Mouse (Mus musculus) adrenal gland, postnatal 36 days (tissue): ENCODE results near the gene Rnf217. TPM values are rescaled to one million over a fixed set of nuclear protein-coding genes. Genes with fewer than 3 reads are reported as not detected.

Experiments used
- DNase-seq, 2 experiments: peaks; one replicate each; pipeline ENCODE4 v3.0.0; 2021; ENCODE audit warnings: mixed read lengths in 1 of 2
- total RNA-seq, 2 experiments: library from RNA; stranded (reverse); gene quantifications; 2 replicates each; pipeline ENCODE4 v1.2.3; 2021

The Rnf217 gene
- total RNA-seq, 2 experiments from 2014 or later = 8.8 to 10.8 TPM

DNA sequence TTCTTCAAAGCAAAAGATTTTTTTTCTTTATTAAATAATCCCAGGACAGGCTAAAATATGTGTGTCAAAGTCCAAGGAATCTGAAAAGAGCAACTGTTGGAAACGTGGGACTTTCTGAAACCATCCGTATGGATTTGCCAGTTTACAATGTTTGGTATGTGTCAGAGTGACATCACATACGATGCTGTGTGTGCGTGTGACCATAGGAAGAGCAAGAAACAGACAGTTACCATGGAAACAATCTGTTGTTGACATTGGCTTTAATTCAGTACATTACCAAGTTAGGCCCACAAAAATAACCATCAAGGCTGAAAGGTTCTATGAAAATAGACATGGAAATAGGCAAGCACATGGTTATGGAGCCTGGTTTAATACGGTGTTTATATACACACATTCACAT, 107.3 kb downstream of the Rnf217 start:
- DNase-seq = no peak

- DNase-seq = no peak
Observed at GRCm38 (mm10) chr10:31496931-31497330, 112.1 kb downstream of the Rnf217 start.

- no peak for DNase-seq
Observed at GRCm38 (mm10) chr10:31495826-31496225, 113.2 kb downstream of the Rnf217 start.

- DNase-seq = no peak
Observed at GRCm38 (mm10) chr10:31494296-31494695, 114.7 kb downstream of the Rnf217 start.

GRCm38 (mm10) chr10:31467043-31467898, 141.7 kb downstream of the Rnf217 start:
- DNase-seq = peak in 1 of 2 experiments; percentile 16

- no peak for DNase-seq
Observed at GRCm38 (mm10) chr10:31465840-31466541, 143.0 kb downstream of the Rnf217 start.

GRCm38 (mm10) chr10:31465424-31465823, 143.6 kb downstream of the Rnf217 start:
- no peak for DNase-seq

GRCm38 (mm10) chr10:31463044-31463443, 145.9 kb downstream of the Rnf217 start:
- DNase-seq = no peak

- DNase-seq = no peak
Observed at GRCm38 (mm10) chr10:31456806-31457205, 152.2 kb downstream of the Rnf217 start.

DNA sequence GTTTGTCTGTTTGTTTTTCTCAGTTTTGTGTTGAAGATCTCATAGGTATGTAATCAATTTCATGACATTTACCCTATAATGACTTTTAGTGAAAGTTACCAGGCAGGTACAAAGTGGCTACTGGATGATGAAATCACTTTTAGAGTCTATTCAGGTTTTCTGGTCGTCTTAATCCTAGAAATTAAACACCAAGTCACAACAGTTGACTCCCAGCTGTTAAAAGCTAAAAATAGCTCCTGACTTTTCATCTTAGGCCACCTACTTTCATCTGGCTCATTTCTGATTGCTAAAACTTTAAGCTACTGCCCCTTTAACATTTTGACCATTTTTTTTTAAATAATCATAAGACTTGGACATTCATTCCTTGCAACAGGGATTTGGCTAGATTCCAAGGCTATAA, 161.9 kb downstream of the Rnf217 start:
- no peak for DNase-seq

DNA sequence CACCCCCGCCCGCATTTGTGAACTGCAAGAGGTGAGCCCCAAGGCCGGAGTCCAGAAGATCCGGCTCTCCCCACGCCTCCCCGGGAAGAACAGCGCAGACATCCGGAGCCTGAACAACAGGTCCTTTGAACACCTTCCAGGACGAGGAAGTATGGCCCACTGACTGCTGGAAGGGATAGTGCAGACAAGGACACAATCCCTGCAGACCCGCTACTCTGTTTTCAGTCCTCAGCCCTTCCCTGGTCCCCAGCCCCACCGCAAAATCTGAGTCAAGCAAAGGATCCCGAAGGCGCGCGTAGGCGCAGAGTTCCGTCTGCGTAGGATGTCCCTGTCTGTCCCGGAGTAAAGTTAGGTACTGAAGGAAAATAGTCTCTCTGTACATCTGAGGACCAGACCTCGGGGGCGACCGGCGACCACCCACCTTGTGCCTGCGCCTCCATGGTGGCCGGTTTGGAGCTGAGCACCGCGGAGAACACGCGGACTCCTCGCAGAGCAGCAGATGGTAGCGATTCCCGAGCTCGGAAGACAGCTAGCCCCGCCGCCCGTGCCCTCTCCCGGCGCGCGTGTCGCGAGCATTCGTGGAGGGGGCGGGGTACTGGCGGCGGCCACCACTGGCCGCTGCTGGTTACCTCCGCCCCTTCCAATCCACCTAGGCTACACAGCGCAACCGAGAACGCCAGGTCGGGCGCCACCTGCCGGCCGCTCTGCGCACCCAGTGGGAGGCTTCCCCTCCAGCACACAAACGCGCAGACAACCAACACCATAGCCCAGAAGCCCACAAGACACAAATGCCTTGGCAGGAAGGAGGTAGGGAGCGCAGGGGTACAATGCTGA, 163.5 kb downstream of the Rnf217 start, which contains the start of gene Tpd52l1:
TSS of gene Tpd52l1 (minus strand) at position 668 of the 834 bp plus-strand sequence.
- peak; percentile 93 to 96 for DNase-seq

DNA sequence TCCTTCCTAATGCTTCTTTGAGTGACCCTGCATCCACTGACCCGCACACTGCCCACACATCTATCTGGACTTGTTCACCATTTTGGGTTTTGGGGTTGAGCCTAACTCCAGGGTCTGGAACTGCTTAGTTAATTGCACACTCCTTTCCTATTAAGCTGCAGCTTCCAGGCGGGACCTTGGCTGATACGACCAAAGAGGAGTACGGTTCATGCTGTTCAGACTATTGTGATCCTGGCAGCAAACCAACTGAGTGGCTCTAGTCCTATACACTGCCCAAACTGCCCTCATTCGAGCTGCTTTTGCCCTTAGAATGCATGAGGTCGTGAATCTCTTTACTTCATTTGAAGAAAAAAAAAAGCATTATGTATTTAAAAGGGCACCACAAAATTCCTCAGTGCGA, 164.8 kb downstream of the Rnf217 start:
- peak in 1 of 2 experiments; percentile 53 for DNase-seq

Other genes starting within 250 kb of the Rnf217 start
- gene Tpd52l1, start 163.2 kb downstream of the Rnf217 start, total RNA-seq = 10 to 100 TPM; 32.0 to 49.2 TPM